Mouse (Mus musculus) frontal cortex, postnatal 10 days (tissue): ENCODE measurements around the gene Gstm7.
"Not testable (repeated sequence)": the region's sequence is repeated elsewhere in the genome, so short reads cannot be mapped to it uniquely, and the experiment has no call there.

Experiments
- DNase-seq, 2 experiments: peaks; one replicate each; pipeline ENCODE4 v3.0.0; 2022; ENCODE audit warnings: low spot score in 2 of 2, mixed read lengths in 1 of 2

Gstm7 gene

GRCm38 (mm10) chr3:107935268-107935667, 3.7 kb upstream of the Gstm7 start:
- DNase-seq: no peak

- DNase-seq: no peak
These were observed 511 bp upstream of the Gstm7 start for GRCm38 (mm10) chr3:107932128-107932527.

GRCm38 (mm10) chr3:107931134-107931533, 483 bp downstream of the Gstm7 start:
- DNase-seq: no peak

- no peak for DNase-seq
These were observed 1.9 kb downstream of the Gstm7 start for GRCm38 (mm10) chr3:107929731-107930130.

GRCm38 (mm10) chr3:107929243-107929642, 2.4 kb downstream of the Gstm7 start:
- no peak for DNase-seq

GRCm38 (mm10) chr3:107928691-107929090, 2.9 kb downstream of the Gstm7 start:
- no peak for DNase-seq

GRCm38 (mm10) chr3:107927841-107928240, 3.8 kb downstream of the Gstm7 start:
- DNase-seq: no peak

GRCm38 (mm10) chr3:107925335-107925734, 6.3 kb downstream of the Gstm7 start:
- DNase-seq: no peak

GRCm38 (mm10) chr3:107920348-107920747, 11.3 kb downstream of the Gstm7 start:
- DNase-seq: no peak

- DNase-seq: peak in 1 of 2 experiments; percentile 36
These were observed 13.7 kb downstream of the Gstm7 start for GRCm38 (mm10) chr3:107917783-107918408.

GRCm38 (mm10) chr3:107917097-107917496, 14.5 kb downstream of the Gstm7 start:
- no peak for DNase-seq

GRCm38 (mm10) chr3:107916674-107917073, 14.9 kb downstream of the Gstm7 start:
- no peak for DNase-seq

- no peak for DNase-seq
These were observed 25.7 kb downstream of the Gstm7 start for GRCm38 (mm10) chr3:107905942-107906341.

- DNase-seq: no peak
These were observed 30.5 kb downstream of the Gstm7 start for GRCm38 (mm10) chr3:107900955-107901673.

GRCm38 (mm10) chr3:107898691-107899090, 32.9 kb downstream of the Gstm7 start:
- no peak for DNase-seq

GRCm38 (mm10) chr3:107895720-107896569, 35.7 kb downstream of the Gstm7 start, which contains the start of gene Gstm5:
Gene Gstm5, plus strand, starts transcription at chr3:107895821.
- DNase-seq: peak; percentile 79 to 83

GRCm38 (mm10) chr3:107895194-107895719, 36.4 kb downstream of the Gstm7 start:
- DNase-seq: no peak

GRCm38 (mm10) chr3:107889236-107889635, 42.4 kb downstream of the Gstm7 start:
- not testable (repeated sequence) for DNase-seq

GRCm38 (mm10) chr3:107887674-107888495, 43.7 kb downstream of the Gstm7 start:
- peak; percentile 50 to 68 for DNase-seq

GRCm38 (mm10) chr3:107877747-107878736, 53.6 kb downstream of the Gstm7 start:
- DNase-seq: no peak
